Mouse (Mus musculus) CH12.LX (cell line): Measurements from ENCODE around the gene Slc9a3r2. TPM values are rescaled to one million over a fixed set of nuclear protein-coding genes. Genes with fewer than 3 reads are reported as not detected.

ENCODE experiments used
- DNase-seq: peaks from one replicate; pipeline ENCODE4 v3.0.0-alpha.2; 2013; ENCODE audit errors: extremely low read depth
- H3K27ac ChIP-seq: 2 replicates; pipeline ENCODE4 v1.5.1; 2012; ENCODE audit warnings: low read depth, mild to moderate bottlenecking, control low read depth, moderate library complexity; ENCODE audit not compliant: insufficient read depth
- H3K27me3 ChIP-seq: replicated peaks from 2 replicates; pipeline ENCODE3; 2012; ENCODE audit warnings: inconsistent platforms
- H3K36me3 ChIP-seq, 2 experiments: replicated peaks in 1 of 2; 2 replicates each; pipeline versions ENCODE3 to v1.6.1; 2012; ENCODE audit warnings: inconsistent platforms in 1 of 2, low read length in 1 of 2, mild to moderate bottlenecking in 1 of 2, mixed read lengths in 1 of 2, moderate library complexity in 1 of 2; ENCODE audit not compliant: control insufficient read depth in 1 of 2, insufficient read depth in 1 of 2
- H3K4me1 ChIP-seq, 2 experiments: 2 replicates each; pipeline ENCODE4 v1.6.1; 2012; ENCODE audit warnings: inconsistent platforms in 1 of 2, moderate library complexity in 1 of 2; ENCODE audit not compliant: insufficient read depth in 2 of 2, control insufficient read depth in 1 of 2
- H3K4me2 ChIP-seq: 2 replicates; pipeline ENCODE4 v1.6.1; 2012; ENCODE audit warnings: low read depth, mild to moderate bottlenecking, control low read depth; ENCODE audit not compliant: poor library complexity, insufficient read depth, severe bottlenecking
- H3K4me3 ChIP-seq, 3 experiments: fragments of 150-350 bp in 1 of 3; sonication (generic) in 1 of 3; replicated peaks in 1 of 3; 2 replicates each; pipeline versions ENCODE3 to v1.5.1; 2011 to 2012; ENCODE audit warnings: low read depth in 2 of 3, low read length in 2 of 3, mild to moderate bottlenecking in 2 of 3, moderate library complexity in 2 of 3, control low read depth in 1 of 3, improper control_type of control experiment in 1 of 3, inconsistent platforms in 1 of 3, mixed read lengths in 1 of 3; ENCODE audit not compliant: poor library complexity in 1 of 3
- H3K79me2 ChIP-seq: replicated peaks from 2 replicates; pipeline ENCODE4 v1.6.1; 2012; ENCODE audit warnings: mild to moderate bottlenecking, moderate library complexity; ENCODE audit not compliant: control insufficient read depth, poor library complexity, insufficient read depth, severe bottlenecking; ENCODE audit errors: extremely low read depth
- H3K9ac ChIP-seq: 2 replicates; pipeline ENCODE4 v1.6.1; 2012; ENCODE audit warnings: low read depth, mild to moderate bottlenecking, control low read depth, moderate library complexity; ENCODE audit not compliant: insufficient read depth
- H3K9me3 ChIP-seq: replicated peaks from 2 replicates; pipeline ENCODE3; 2012; ENCODE audit warnings: low read length, inconsistent platforms, mixed read lengths
- BHLHE40 ChIP-seq: IDR thresholded peaks from 2 replicates; pipeline ENCODE4 v1.6.1; 2011; ENCODE audit warnings: mild to moderate bottlenecking, low read depth, low read length, improper control_type of control experiment
- CHD1 ChIP-seq: IDR thresholded peaks from 2 replicates; pipeline ENCODE4 v1.6.1; 2012; ENCODE audit warnings: low read depth, low read length, improper control_type of control experiment, inconsistent platforms
- CHD2 ChIP-seq: IDR thresholded peaks from 2 replicates; pipeline ENCODE4 v1.6.1; 2011; ENCODE audit warnings: low read length, improper control_type of control experiment
- E2F4 ChIP-seq: IDR thresholded peaks from 2 replicates; pipeline ENCODE4 v1.6.1; 2011; ENCODE audit warnings: low read depth, low read length, improper control_type of control experiment; ENCODE audit not compliant: insufficient replicate concordance
- ELF1 ChIP-seq: IDR thresholded peaks from 2 replicates; pipeline ENCODE4 v1.6.1; 2014; ENCODE audit warnings: low read depth, mild to moderate bottlenecking, inconsistent platforms, low read length, improper control_type of control experiment
- ETS1 ChIP-seq: conservative IDR thresholded peaks from 2 replicates; pipeline ENCODE4 v1.6.1; 2012; ENCODE audit warnings: low read depth, mild to moderate bottlenecking, inconsistent platforms, low read length, improper control_type of control experiment, moderate library complexity
- GABPA ChIP-seq: IDR thresholded peaks from 2 replicates; pipeline ENCODE4 v1.6.1; 2012; ENCODE audit warnings: low read depth, low read length, improper control_type of control experiment, inconsistent platforms; ENCODE audit not compliant: insufficient replicate concordance
- HCFC1 ChIP-seq: IDR thresholded peaks from 2 replicates; pipeline ENCODE4 v1.6.1; 2012; ENCODE audit warnings: low read depth, mild to moderate bottlenecking, inconsistent platforms, low read length, improper control_type of control experiment
- IRF4 ChIP-seq: IDR thresholded peaks from 2 replicates; pipeline ENCODE4 v1.6.1; 2014; ENCODE audit warnings: low read depth, mild to moderate bottlenecking, inconsistent platforms, low read length, improper control_type of control experiment
- JUND ChIP-seq: conservative IDR thresholded peaks from 2 replicates; pipeline ENCODE4 v1.6.1; 2011; ENCODE audit warnings: low read depth, low read length, improper control_type of control experiment
- KAT2A ChIP-seq: IDR thresholded peaks from 2 replicates; pipeline ENCODE4 v1.6.1; 2012; ENCODE audit warnings: low read length, improper control_type of control experiment, inconsistent platforms; ENCODE audit not compliant: insufficient replicate concordance
- MAX ChIP-seq: IDR thresholded peaks from 2 replicates; pipeline ENCODE4 v1.6.1; 2011; ENCODE audit warnings: low read length, improper control_type of control experiment
- MXI1 ChIP-seq: IDR thresholded peaks from 2 replicates; pipeline ENCODE4 v1.6.1; 2011; ENCODE audit warnings: mild to moderate bottlenecking, low read depth, low read length, improper control_type of control experiment
- NELFE ChIP-seq: IDR thresholded peaks from 2 replicates; pipeline ENCODE4 v1.6.1; 2011; ENCODE audit warnings: low read depth, low read length, improper control_type of control experiment
- NRF1 ChIP-seq: IDR thresholded peaks from 2 replicates; pipeline ENCODE4 v1.6.1; 2014; ENCODE audit warnings: low read depth, mild to moderate bottlenecking, inconsistent platforms, low read length, improper control_type of control experiment, moderate library complexity
- RAD21 ChIP-seq: IDR thresholded peaks from 2 replicates; pipeline ENCODE4 v1.6.1; 2011; ENCODE audit warnings: low read depth, mild to moderate bottlenecking, low read length, improper control_type of control experiment, moderate library complexity
- SIN3A ChIP-seq: IDR thresholded peaks from 2 replicates; pipeline ENCODE4 v1.6.1; 2012; ENCODE audit warnings: low read length, improper control_type of control experiment, inconsistent platforms
- SMC3 ChIP-seq: IDR thresholded peaks from 2 replicates; pipeline ENCODE4 v1.6.1; 2011; ENCODE audit warnings: low read depth, low read length, improper control_type of control experiment
- TCF12 ChIP-seq: IDR thresholded peaks from 2 replicates; pipeline ENCODE4 v1.6.1; 2014; ENCODE audit warnings: low read depth, mild to moderate bottlenecking, inconsistent platforms, low read length, improper control_type of control experiment
- UBTF ChIP-seq: IDR thresholded peaks from 2 replicates; pipeline ENCODE4 v1.6.1; 2012; ENCODE audit warnings: low read depth, mild to moderate bottlenecking, inconsistent platforms, low read length, improper control_type of control experiment, moderate library complexity
- USF1 ChIP-seq: IDR thresholded peaks from 2 replicates; pipeline ENCODE4 v1.6.1; 2014; ENCODE audit warnings: low read depth, mild to moderate bottlenecking, inconsistent platforms, low read length, improper control_type of control experiment
- ZC3H11A ChIP-seq: IDR thresholded peaks from 2 replicates; pipeline ENCODE4 v1.6.1; 2012; ENCODE audit warnings: low read depth, mild to moderate bottlenecking, inconsistent platforms, low read length, improper control_type of control experiment
- ZKSCAN1 ChIP-seq: IDR thresholded peaks from 2 replicates; pipeline ENCODE4 v1.6.1; 2012; ENCODE audit warnings: low read depth, inconsistent platforms, low read length, improper control_type of control experiment, borderline replicate concordance
- ZMIZ1 ChIP-seq: IDR thresholded peaks from 2 replicates; pipeline ENCODE4 v1.6.1; 2012; ENCODE audit warnings: low read depth, mild to moderate bottlenecking, inconsistent platforms, low read length, improper control_type of control experiment
- ZNF384 ChIP-seq: IDR thresholded peaks from 2 replicates; pipeline ENCODE4 v1.6.1; 2012; ENCODE audit warnings: low read depth, low read length, improper control_type of control experiment, inconsistent platforms
- dilution Hi-C: fragments of 300-500 bp; cut with MboI; formaldehyde crosslinking; loops from 2 replicates; pipeline ENCODE4 v1.14.3; 2020; ENCODE audit warnings: low sequenced_read_pairs; ENCODE audit not compliant: extremely low pct_unique_long_range_greater_than_20kb, extremely low pct_ligation_motif_present
- in situ Hi-C: fragments of 300-500 bp; cut with MboI; formaldehyde crosslinking; loops from 3 replicates; pipeline ENCODE4 v1.14.3; 2019; ENCODE audit warnings: low sequenced_read_pairs, low pct_ligation_motif_present, low pct_unique_long_range_greater_than_20kb, mixed read lengths
- polyA plus RNA-seq: library from polyadenylated mRNA; unstranded; fragments of >175 nt; gene quantifications from 2 replicates; pipeline ENCODE4 v1.2.1, GENCODE M21; 2012; ENCODE audit warnings: low read depth; ENCODE audit not compliant: insufficient read length
- total RNA-seq, 2 experiments: library from RNA; depleted of rRNA; stranded (reverse); fragments of 300-350 nt in 1 of 2; fragments of >200 nt in 1 of 2; gene quantifications; 2 replicates each; pipeline ENCODE4 v1.2.3; 2012 to 2014

Gene Slc9a3r2
- total and polyA plus RNA-seq, 3 experiments: 2.1 to 5.5 (median 4.8) TPM

DNA sequence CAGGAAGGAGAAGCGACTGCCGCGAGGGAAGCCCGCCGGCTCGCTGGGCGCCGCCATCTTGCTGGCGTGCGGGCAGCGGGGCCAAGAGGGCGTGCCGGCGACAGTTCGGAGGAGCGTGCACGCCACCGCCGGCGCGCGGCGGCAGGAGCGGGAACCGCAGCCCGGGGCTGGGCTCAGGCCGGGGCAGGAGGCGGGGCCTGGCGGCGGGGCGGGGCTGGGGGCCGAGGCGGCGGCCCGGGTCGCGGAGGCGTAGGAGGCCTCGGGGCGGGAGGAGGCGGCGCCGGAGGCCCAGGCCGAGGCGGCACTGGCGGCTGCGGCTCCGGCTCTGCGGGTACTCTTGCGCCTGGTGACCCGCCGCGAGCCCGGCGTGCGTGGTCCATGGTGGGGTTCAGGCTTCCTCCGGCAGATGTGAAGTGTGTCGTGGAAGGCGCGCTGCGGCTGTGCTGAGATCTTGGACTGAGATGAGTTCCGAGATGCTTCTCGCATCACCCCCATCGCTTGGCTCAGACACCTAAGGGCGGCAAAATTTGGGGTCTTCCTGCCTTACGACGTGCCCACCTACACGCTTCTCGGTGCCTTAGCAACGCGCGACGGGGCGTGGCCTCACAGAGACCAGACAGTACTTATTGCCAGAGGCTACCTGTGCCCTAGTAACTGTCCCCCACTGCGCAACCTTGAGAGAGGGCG lies 46.0 kb upstream of the Slc9a3r2 start, which contains the start of the genes Gfer and Noxo1 (continued):
- TF ChIP-seq SIN3A (peak; percentile 57), KAT2A (no peak), MAX (no peak), HCFC1 (peak; percentile 10; the same call in 1 of the 2 replicates), GABPA (no peak), BHLHE40 (peak; percentile 74), ZMIZ1 (peak; percentile 61; the same call in 1 of the 2 replicates), UBTF (no peak), E2F4 (no peak), SMC3 (no peak), NELFE (0 out of 2 replicates have a peak, but pooled peaks have one; percentile 44), ZKSCAN1 (no peak), IRF4 (no peak), RAD21 (no peak; the same call in 1 of the 2 replicates), NRF1 (peak; percentile 48; the same call in 1 of the 2 replicates), ELF1 (peak; percentile 27; the same call in 1 of the 2 replicates), CHD1 (no peak), ZC3H11A (no peak), TCF12 (peak; percentile 75), JUND (no peak)

DNA sequence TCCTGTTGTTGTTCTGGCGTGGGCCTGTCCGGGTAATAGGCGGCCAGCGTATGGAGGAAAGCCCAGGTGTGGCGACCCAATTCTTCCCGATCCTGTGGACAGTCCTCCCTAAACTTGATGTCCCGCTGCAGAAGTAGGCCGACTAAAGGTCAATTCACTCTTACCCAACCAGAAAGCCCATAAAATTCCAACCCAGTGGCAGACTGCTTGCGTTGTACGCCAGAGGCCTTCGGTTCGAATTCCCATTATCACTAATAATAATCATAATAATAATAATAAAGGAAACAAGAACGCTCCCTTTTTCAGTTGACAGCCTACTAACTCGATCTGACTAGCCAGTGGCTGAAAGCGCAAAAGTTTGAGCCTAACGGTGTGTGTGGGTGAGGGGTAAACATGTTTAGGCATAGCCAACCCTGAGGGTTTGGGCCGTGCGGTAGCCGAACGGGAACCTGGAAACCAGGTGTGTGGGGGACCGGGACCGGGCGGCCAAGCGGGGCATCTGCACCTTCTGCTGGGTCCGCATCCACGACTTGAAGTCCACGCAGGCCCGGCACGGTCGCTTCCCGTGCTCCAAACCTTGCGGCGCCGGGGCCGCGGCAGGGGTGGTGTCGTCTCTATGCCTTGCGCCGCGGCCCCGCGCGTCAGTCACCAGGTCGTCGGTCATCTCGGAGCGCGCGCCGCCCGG lies 45.3 kb upstream of the Slc9a3r2 start:
- peak overlapping the region; percentile 79 to 86 (median 85) for H3K4me3 ChIP-seq
- H3K36me3 ChIP-seq: peaks cover 19 to 39% of the 10 kb centered on the region in 2 experiments
- H3K27ac ChIP-seq: peak overlapping the region; percentile 36
- no peaks in the 10 kb centered on the region for H3K9me3 ChIP-seq
- H3K27me3 ChIP-seq: peaks cover 5% of the 10 kb centered on the region
- in situ Hi-C loops (no loop called here), dilution Hi-C loops (no loop called here)
- H3K4me1 ChIP-seq: peaks cover 11 to 53% of the 10 kb centered on the region in 2 experiments
- peak overlapping the region; percentile 72 for H3K9ac ChIP-seq
- H3K4me2 ChIP-seq: peak overlapping the region; percentile 70
- no peaks in the 10 kb centered on the region for H3K79me2 ChIP-seq
- DNase-seq: no peak
- TF ChIP-seq ETS1 (no peak), CHD2 (no peak), IRF4 (no peak), NELFE (no peak), ZNF384 (no peak), HCFC1 (no peak), E2F4 (no peak), MXI1 (no peak), USF1 (no peak)
